Mouse (Mus musculus) heart, postnatal 0 days (tissue): ENCODE measurements around the gene Smyd3. TPM values are rescaled to one million over a fixed set of nuclear protein-coding genes. Genes with fewer than 3 reads are reported as not detected.

Experiments used
- ATAC-seq: fragments of 200-750 bp; cut with Nextera tagmentation; 2 replicates; pipeline ENCODE4 v1.8.0; 2017; ENCODE audit warnings: low read depth, moderate number of reproducible peaks, moderate library complexity; ENCODE audit not compliant: insufficient read depth
- DNase-seq: peaks from one replicate; pipeline ENCODE4 v3.0.0-alpha.2; 2016; ENCODE audit warnings: low spot score
- H3K27ac ChIP-seq: fragments of 300-500 bp; sonication (generic); 2 replicates; pipeline ENCODE4 v1.5.1; 2014; ENCODE audit warnings: low read depth, mild to moderate bottlenecking
- H3K27me3 ChIP-seq: fragments of 300-500 bp; sonication (generic); 2 replicates; pipeline ENCODE4 v1.6.1; 2014; ENCODE audit warnings: low read length, mixed read lengths; ENCODE audit not compliant: control insufficient read depth, insufficient read depth
- H3K36me3 ChIP-seq: fragments of 300-500 bp; sonication (generic); replicated peaks from 2 replicates; pipeline ENCODE4 v1.6.1; 2014; ENCODE audit warnings: low read length, mixed read lengths; ENCODE audit not compliant: control insufficient read depth, insufficient read depth
- H3K4me1 ChIP-seq: fragments of 300-500 bp; sonication (generic); 2 replicates; pipeline ENCODE4 v1.6.1; 2014; ENCODE audit warnings: antibody characterized with exemption; ENCODE audit not compliant: control insufficient read depth, insufficient read depth
- H3K4me2 ChIP-seq: fragments of 300-500 bp; sonication (generic); 2 replicates; pipeline ENCODE4 v1.6.1; 2014; ENCODE audit warnings: low read depth, mild to moderate bottlenecking, low read length, moderate library complexity
- H3K4me3 ChIP-seq: fragments of 300-500 bp; sonication (generic); 2 replicates; pipeline ENCODE4 v1.5.1; 2014; ENCODE audit warnings: low read depth, low read length
- H3K9ac ChIP-seq: fragments of 300-500 bp; sonication (generic); replicated peaks from 2 replicates; pipeline ENCODE4 v1.6.1; 2014; ENCODE audit warnings: low read depth, low read length, mixed read lengths
- H3K9me3 ChIP-seq: fragments of 300-500 bp; sonication (generic); replicated peaks from 2 replicates; pipeline ENCODE4 v1.6.1; 2016; ENCODE audit warnings: low read length; ENCODE audit not compliant: control insufficient read depth
- CTCF ChIP-seq: IDR thresholded peaks from 2 replicates; pipeline ENCODE4 v1.5.1; 2016; ENCODE audit warnings: antibody characterized with exemption, control low read depth, low read depth
- EP300 ChIP-seq: IDR thresholded peaks from 2 replicates; pipeline ENCODE4 v1.6.1; 2016; ENCODE audit warnings: antibody characterized with exemption, low read depth
- whole genome bisulfite sequencing: fragments of 180-500 bp; shearing (Covaris S2); extraction: QIAGEN DNeasy Blood & Tissue Kit; methylation state at CpG from one replicate; pipeline ENCODE4 v1.1.7; 2014; 5-methylcytosine and 5-hydroxymethylcytosine counted together
- polyA plus RNA-seq: library from polyadenylated mRNA; unstranded; fragments of >200 nt; fragmentation: Nextera tagmentation; extraction: Ambion mirVana; gene quantifications from 2 replicates; pipeline ENCODE4 v1.2.1, GENCODE M21; 2015
- total RNA-seq: library from RNA; depleted of rRNA; stranded (reverse); fragments of >200 nt; gene quantifications from 2 replicates; pipeline ENCODE4 v1.2.3, GENCODE M21; 2014; ENCODE audit warnings: low replicate concordance

Gene Smyd3
- total and polyA plus RNA-seq, 2 experiments from 2014 or later: 7.0 to 11.6 TPM

- Histone ChIP-seq H3K9me3 (no peaks in the 10 kb centered on the region), H3K4me3 (no peak overlapping the region), H3K4me1 (no peaks in the 10 kb centered on the region), H3K36me3 (no peaks in the 10 kb centered on the region), H3K27ac (no peak overlapping the region), H3K27me3 (no peaks in the 10 kb centered on the region), H3K9ac (no peak overlapping the region; the same call in 1 of the 2 replicates), H3K4me2 (no peak overlapping the region)
- 39% methylated on average over 13 of the region's 13 CpGs for WGBS
- peak; percentile 81 for TF ChIP-seq CTCF
- TF ChIP-seq EP300: no peak
- ATAC-seq (peak; percentile 39; the same call in 1 of the 2 replicates), DNase-seq (peak; percentile 74)
Observed at GRCm38 (mm10) chr1:179231777-179232661, 285.8 kb downstream of the Smyd3 start.

GRCm38 (mm10) chr1:179229515-179229914 is 288.3 kb downstream of the Smyd3 start:
- ATAC-seq (no peak), DNase-seq (no peak)
- no peak overlapping the region for H3K4me3 ChIP-seq
- no peaks in the 10 kb centered on the region for H3K4me1 ChIP-seq
- 67% methylated on average over 3 of the region's 3 CpGs for WGBS
- no peaks in the 10 kb centered on the region for H3K27me3 ChIP-seq
- H3K9me3 ChIP-seq: no peaks in the 10 kb centered on the region
- no peak overlapping the region for H3K9ac ChIP-seq
- no peak overlapping the region for H3K4me2 ChIP-seq
- no peak overlapping the region for H3K27ac ChIP-seq
- TF ChIP-seq EP300: no peak
- TF ChIP-seq CTCF: no peak
- H3K36me3 ChIP-seq: no peaks in the 10 kb centered on the region

GRCm38 (mm10) chr1:179220290-179220689 is 297.6 kb downstream of the Smyd3 start:
- Histone ChIP-seq H3K4me2 (no peak overlapping the region), H3K4me1 (no peaks in the 10 kb centered on the region), H3K4me3 (no peak overlapping the region), H3K9me3 (no peaks in the 10 kb centered on the region), H3K36me3 (no peaks in the 10 kb centered on the region), H3K9ac (no peak overlapping the region), H3K27ac (no peak overlapping the region), H3K27me3 (no peaks in the 10 kb centered on the region)
- 52% methylated on average over 1 of the region's 1 CpGs for WGBS
- no peak for TF ChIP-seq CTCF
- TF ChIP-seq EP300: no peak
- ATAC-seq (no peak; the same call in 1 of the 2 replicates), DNase-seq (no peak)

GRCm38 (mm10) chr1:179218061-179218460 is 299.8 kb downstream of the Smyd3 start:
- TF ChIP-seq CTCF (no peak), EP300 (no peak)
- Histone ChIP-seq H3K9me3 (no peaks in the 10 kb centered on the region), H3K9ac (no peak overlapping the region), H3K4me1 (no peaks in the 10 kb centered on the region), H3K27ac (no peak overlapping the region), H3K4me3 (no peak overlapping the region), H3K27me3 (no peaks in the 10 kb centered on the region), H3K36me3 (no peaks in the 10 kb centered on the region), H3K4me2 (no peak overlapping the region)
- no peak for DNase-seq
- ATAC-seq: no peak
- WGBS: 61% methylated on average over 5 of the region's 5 CpGs

GRCm38 (mm10) chr1:179217036-179217435 is 300.8 kb downstream of the Smyd3 start:
- Histone ChIP-seq H3K4me1 (no peaks in the 10 kb centered on the region), H3K27me3 (no peaks in the 10 kb centered on the region), H3K36me3 (no peaks in the 10 kb centered on the region), H3K27ac (no peak overlapping the region), H3K4me3 (no peak overlapping the region), H3K9me3 (no peaks in the 10 kb centered on the region), H3K9ac (no peak overlapping the region), H3K4me2 (no peak overlapping the region)
- ATAC-seq (no peak), DNase-seq (no peak)
- TF ChIP-seq EP300: no peak
- no peak for TF ChIP-seq CTCF
- 62% methylated on average over 4 of the region's 4 CpGs for WGBS

GRCm38 (mm10) chr1:179213381-179213780 is 304.5 kb downstream of the Smyd3 start:
- no peak overlapping the region for H3K4me3 ChIP-seq
- no peaks in the 10 kb centered on the region for H3K4me1 ChIP-seq
- 91% methylated on average over 9 of the region's 9 CpGs for WGBS
- H3K27ac ChIP-seq: no peak overlapping the region
- no peak overlapping the region for H3K4me2 ChIP-seq
- ATAC-seq (no peak), DNase-seq (no peak)
- no peaks in the 10 kb centered on the region for H3K27me3 ChIP-seq
- H3K9me3 ChIP-seq: no peaks in the 10 kb centered on the region
- no peak overlapping the region for H3K9ac ChIP-seq
- no peaks in the 10 kb centered on the region for H3K36me3 ChIP-seq
- no peak for TF ChIP-seq CTCF
- no peak for TF ChIP-seq EP300
